Mouse (Mus musculus): ENCODE measurements around the gene Usp53. TPM values are rescaled to one million over a fixed set of nuclear protein-coding genes. Genes with fewer than 3 reads are reported as not detected.

Gene Usp53
- 8.1 and 11.8 TPM in 2 replicates for polyA plus RNA-seq (2015; fragmentation: Nextera tagmentation; extraction: Ambion mirVana)

DNA sequence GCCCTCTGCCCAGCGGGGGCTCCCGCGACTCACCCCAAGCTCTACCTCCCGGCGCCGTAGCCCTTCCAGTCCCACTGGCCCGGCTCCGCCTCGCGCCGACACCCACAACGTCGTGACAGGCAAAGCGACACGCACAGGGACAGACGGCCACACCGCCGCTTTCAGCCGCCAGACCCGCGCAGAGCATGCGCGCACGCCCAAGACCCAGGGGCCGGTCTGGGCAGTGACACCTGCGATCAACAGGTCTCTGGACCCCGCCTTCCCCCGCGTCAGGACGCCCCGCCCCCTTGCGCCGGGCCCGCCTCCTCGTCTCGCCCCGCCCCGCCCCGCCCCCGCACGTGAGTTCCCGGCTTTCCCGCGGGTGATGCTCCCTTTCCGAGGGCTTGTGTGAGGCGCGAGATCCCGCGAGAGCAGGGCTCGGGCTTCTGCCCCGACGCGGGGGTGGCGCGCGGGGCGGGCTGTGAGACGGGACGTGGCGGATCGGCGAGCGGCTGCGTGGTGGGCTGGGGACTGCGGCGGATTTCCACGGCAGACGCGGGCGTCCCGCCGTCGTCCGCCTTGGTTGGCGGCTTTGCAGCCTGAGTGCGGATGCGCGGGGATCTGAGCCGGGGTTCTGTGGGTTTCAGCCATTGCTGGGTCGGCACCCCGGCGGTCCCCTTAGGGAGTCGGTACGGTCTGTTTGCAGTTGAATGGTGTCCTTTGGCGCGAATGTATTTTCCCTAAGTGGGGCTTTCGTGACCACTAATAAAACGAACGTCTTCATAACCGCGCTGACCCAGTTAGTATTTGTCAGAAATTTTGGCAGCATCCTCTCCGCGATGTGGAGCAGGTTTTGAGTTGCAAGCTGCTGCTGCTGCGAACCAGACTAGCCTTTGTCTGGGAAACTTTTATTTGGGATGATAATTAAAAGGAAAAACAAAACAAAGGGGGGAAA is at the start of gene Usp53:
Gene Usp53, minus strand, starts transcription at position 262 of the 934 bp plus-strand sequence.
- H3K4me2 ChIP-seq: peak within 1 kb of the TSS; percentile 67
- under 1% methylated on average over 87 of the region's 94 CpGs for whole genome bisulfite sequencing
- ATAC-seq (ENCODE audit: low FRiP score): peak; percentile 98
- H3K4me1 ChIP-seq: no peaks in the 10 kb centered on the region; the same call in 1 of the 2 replicates
- no peaks in the 10 kb centered on the region for H3K9me3 ChIP-seq (replicated peaks)
- no peaks in the 10 kb centered on the region for H3K27me3 ChIP-seq (replicated peaks)
- H3K4me3 ChIP-seq (replicated peaks): peak within 1 kb of the TSS; percentile 95
- H3K27ac ChIP-seq (replicated peaks): peak within 1 kb of the TSS; percentile 97
- peak within 1 kb of the TSS; percentile 83 for H3K9ac ChIP-seq (replicated peaks)
- no peaks in the 10 kb centered on the region for H3K36me3 ChIP-seq

DNA sequence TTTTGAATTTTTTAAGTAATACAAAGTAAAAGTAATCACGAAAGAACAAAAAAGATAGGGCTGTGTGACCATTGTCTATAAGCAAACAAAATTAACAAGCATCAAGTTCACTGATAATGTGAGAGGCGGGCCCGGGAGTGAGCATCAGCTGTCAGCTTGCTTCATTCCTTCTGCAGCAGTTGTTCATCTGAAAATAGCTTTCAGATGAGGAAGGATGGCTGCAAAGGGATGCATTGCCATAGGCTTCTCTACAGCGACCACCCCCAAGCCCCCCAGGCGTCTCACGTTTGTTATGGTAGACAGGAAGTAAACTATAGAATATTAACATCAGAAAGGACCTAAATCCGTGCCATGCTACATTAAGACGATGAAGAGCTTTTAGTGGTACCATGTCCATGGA is 49.5 kb upstream of the Usp53 start:
- no peak overlapping the region for H3K4me2 ChIP-seq
- no peaks in the 10 kb centered on the region for H3K36me3 ChIP-seq
- no peaks in the 10 kb centered on the region for H3K4me1 ChIP-seq
- WGBS: 75% methylated on average over 8 of the region's 8 CpGs
- no peaks in the 10 kb centered on the region for H3K27me3 ChIP-seq (replicated peaks)
- no peak for ATAC-seq (ENCODE audit: low FRiP score)
- no peak overlapping the region for H3K27ac ChIP-seq (replicated peaks)
- H3K9me3 ChIP-seq (replicated peaks): no peaks in the 10 kb centered on the region
- H3K9ac ChIP-seq (replicated peaks): no peak overlapping the region
- H3K4me3 ChIP-seq (replicated peaks): no peak overlapping the region

DNA sequence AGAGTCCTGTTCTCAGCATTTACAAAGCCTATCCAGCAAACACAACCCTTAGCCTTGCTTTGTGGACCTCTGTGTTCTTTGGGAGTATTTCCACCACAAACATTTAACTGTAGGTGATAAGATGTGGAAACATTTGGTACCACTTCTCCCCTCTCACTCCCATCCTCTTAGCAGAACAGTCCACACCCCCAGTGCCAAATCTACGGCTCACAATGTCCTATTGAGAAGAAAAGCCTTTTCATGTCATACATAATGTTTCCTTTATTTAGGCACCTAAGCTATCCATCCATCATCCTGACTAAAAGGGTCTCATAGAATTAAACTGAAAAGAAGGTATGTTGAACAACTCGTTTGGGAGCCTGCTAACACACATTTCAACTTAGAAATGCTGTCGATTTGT is 41.3 kb upstream of the Usp53 start:
- Histone ChIP-seq H3K36me3 (no peaks in the 10 kb centered on the region), H3K27me3 (replicated peaks) (no peaks in the 10 kb centered on the region), H3K9ac (replicated peaks) (no peak overlapping the region), H3K27ac (replicated peaks) (no peak overlapping the region), H3K4me2 (no peak overlapping the region), H3K4me3 (replicated peaks) (no peak overlapping the region), H3K9me3 (replicated peaks) (no peaks in the 10 kb centered on the region), H3K4me1 (no peaks in the 10 kb centered on the region)
- 48% methylated on average over 3 of the region's 3 CpGs for WGBS
- ATAC-seq (ENCODE audit: low FRiP score): no peak

DNA sequence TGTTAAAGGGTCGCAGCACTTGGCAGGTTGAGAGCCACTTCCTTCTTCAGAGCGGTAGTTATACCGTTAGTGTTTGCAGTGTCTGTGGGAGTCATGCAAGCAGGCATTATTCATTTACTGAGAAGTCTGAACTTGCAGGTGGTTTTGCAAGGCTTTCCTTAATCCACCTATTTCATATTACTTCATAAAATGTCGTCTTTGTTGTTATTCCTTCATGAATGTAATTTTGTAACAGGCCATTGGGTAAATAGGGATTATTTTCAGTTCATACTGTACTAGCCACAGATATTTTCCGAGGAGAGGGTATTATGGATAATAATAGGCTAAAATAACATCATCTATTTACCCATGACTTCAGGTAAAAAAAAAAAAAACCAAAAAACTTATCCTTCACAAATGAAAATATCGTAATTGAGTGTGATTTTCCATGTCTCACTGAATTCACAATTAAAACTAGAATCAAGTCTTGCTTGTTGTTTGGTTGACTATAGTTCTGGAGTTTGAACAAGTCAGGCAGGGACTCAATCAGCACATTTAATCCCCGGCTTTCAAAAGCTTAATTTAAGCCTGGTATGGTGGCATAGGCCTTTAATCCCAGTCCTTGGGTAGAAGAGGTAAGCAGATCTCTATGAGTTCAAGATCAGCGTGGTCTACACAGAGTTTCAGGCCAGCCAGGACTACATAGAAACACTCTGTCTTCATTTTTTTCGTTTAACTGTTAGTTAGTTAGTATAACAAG is 40.4 kb upstream of the Usp53 start:
- H3K9ac ChIP-seq (replicated peaks): no peak overlapping the region
- ATAC-seq (ENCODE audit: low FRiP score): no peak
- no peak overlapping the region for H3K4me3 ChIP-seq (replicated peaks)
- no peaks in the 10 kb centered on the region for H3K27me3 ChIP-seq (replicated peaks)
- H3K27ac ChIP-seq (replicated peaks): no peak overlapping the region
- no peaks in the 10 kb centered on the region for H3K4me1 ChIP-seq
- H3K36me3 ChIP-seq: no peaks in the 10 kb centered on the region
- H3K4me2 ChIP-seq: no peak overlapping the region
- 86% methylated on average over 9 of the region's 9 CpGs for WGBS
- H3K9me3 ChIP-seq (replicated peaks): no peaks in the 10 kb centered on the region

DNA sequence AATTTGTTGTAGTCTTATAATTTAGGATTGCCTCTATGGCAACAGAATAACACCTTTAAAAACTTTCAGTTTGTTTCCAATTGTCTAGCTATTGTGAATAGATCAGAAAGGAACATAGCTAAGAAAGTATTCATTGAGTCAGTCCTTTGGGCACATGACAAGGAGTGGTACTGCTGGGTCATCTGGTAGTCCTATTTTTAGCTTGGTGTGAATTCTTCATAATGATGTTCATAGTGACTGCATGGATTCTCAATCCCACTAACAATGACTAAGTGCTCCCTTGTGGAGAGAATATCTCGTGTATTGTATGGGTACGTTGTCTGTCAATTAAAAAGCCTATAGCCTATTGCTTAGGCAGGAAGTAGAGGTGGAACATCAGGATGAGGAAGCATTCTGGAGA is 34.5 kb upstream of the Usp53 start:
- ATAC-seq (ENCODE audit: low FRiP score): no peak
- Histone ChIP-seq H3K27me3 (replicated peaks) (no peaks in the 10 kb centered on the region), H3K27ac (replicated peaks) (no peak overlapping the region), H3K9me3 (replicated peaks) (no peaks in the 10 kb centered on the region), H3K4me3 (replicated peaks) (no peak overlapping the region), H3K36me3 (no peaks in the 10 kb centered on the region), H3K9ac (replicated peaks) (no peak overlapping the region), H3K4me2 (no peak overlapping the region), H3K4me1 (no peaks in the 10 kb centered on the region)
- WGBS: 90% methylated on average over 2 of the region's 2 CpGs

DNA sequence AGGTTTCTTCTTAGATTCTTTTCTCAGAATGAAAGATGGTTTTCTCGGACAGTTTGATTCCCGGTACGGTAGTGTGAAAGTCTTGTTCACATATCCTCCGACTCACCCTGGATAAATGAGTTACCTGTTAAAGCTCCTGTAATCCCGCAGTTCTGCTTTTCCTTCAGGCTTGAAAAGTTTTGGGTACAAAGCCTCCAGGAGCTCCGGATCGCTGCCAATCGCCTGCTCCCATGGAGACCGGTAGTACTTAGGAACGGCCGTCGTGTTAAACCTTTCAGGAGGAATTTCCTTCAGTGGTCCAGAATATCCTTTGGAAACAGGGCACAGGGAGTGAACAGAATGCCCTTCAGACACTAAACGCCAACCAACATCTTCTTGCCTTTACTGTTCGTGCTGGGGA is 29.2 kb upstream of the Usp53 start:
- Histone ChIP-seq H3K4me1 (no peaks in the 10 kb centered on the region), H3K27ac (replicated peaks) (no peak overlapping the region), H3K27me3 (replicated peaks) (no peaks in the 10 kb centered on the region), H3K4me2 (no peak overlapping the region), H3K4me3 (replicated peaks) (no peak overlapping the region), H3K9ac (replicated peaks) (no peak overlapping the region), H3K36me3 (no peaks in the 10 kb centered on the region), H3K9me3 (replicated peaks) (no peaks in the 10 kb centered on the region)
- WGBS: 92% methylated on average over 14 of the region's 14 CpGs
- no peak for ATAC-seq (ENCODE audit: low FRiP score)

DNA sequence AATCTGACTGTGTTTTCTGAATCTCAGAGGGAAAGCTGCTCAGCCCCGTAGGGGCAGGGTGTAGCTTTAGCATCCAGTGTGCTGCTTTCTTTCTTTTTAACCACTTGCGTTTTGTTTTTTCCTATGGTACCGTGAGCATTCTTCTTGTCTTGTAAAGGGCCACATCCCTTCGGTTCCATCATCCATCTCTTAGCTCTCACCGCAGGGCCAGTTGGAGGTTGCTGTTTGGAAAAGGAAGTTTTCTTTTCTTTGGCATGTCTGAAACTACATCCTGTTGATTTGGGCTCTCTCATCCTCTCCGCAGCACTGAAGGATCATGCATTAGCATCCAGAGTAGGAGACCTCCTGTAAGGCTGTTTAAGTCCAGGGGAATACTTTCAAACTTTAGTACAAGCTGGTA is 25.1 kb upstream of the Usp53 start:
- Histone ChIP-seq H3K4me1 (no peaks in the 10 kb centered on the region), H3K9ac (replicated peaks) (no peak overlapping the region), H3K9me3 (replicated peaks) (no peaks in the 10 kb centered on the region), H3K4me3 (replicated peaks) (no peak overlapping the region), H3K36me3 (no peaks in the 10 kb centered on the region), H3K4me2 (no peak overlapping the region), H3K27me3 (replicated peaks) (no peaks in the 10 kb centered on the region), H3K27ac (replicated peaks) (no peak overlapping the region)
- no peak for ATAC-seq (ENCODE audit: low FRiP score)
- WGBS: 65% methylated on average over 6 of the region's 6 CpGs

DNA sequence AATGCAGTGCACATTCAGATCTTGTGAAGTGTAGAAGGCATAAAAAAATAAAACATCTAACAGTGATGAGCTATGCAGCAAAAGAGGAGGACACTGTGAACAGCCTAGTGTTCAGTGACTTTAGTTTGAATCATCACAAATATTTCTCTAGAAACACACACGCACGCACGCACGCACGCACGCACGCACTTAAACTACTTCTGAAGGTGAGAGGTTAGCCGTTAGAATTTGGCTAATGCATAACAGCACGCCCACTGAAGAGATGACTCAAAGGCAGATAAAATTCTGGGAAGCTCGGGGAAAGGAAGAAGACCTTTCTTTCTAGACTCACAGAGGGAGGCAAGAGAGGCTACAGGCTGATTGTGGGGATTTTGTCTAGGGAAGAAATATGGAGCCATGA is 23.1 kb upstream of the Usp53 start:
- no peaks in the 10 kb centered on the region for H3K9me3 ChIP-seq (replicated peaks)
- no peaks in the 10 kb centered on the region for H3K27me3 ChIP-seq (replicated peaks)
- H3K27ac ChIP-seq (replicated peaks): no peak overlapping the region
- no peak overlapping the region for H3K9ac ChIP-seq (replicated peaks)
- no peak overlapping the region for H3K4me2 ChIP-seq
- ATAC-seq (ENCODE audit: low FRiP score): no peak
- no peak overlapping the region for H3K4me3 ChIP-seq (replicated peaks)
- H3K4me1 ChIP-seq: no peaks in the 10 kb centered on the region
- no peaks in the 10 kb centered on the region for H3K36me3 ChIP-seq
- 83% methylated on average over 10 of the region's 10 CpGs for WGBS

DNA sequence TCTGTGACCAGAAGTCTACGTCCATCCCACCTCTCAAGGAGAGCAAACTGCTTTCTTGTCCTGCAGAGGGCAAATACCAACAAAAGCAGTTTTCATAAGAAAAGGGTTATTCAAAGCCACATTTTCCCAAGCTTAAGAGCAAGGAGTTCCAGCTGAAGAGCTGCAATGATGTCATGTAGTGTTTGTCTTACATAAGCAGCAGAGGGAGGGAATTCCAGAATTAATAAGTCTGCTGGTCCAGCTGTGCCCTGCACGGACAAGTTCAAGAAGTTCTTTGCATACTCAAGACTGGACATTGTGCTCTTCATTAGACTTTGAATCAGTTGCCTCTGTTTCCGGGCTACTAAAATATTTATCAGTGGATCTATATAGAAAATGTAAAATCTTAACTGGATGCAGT is 16.7 kb upstream of the Usp53 start:
- no peak for ATAC-seq (ENCODE audit: low FRiP score)
- Histone ChIP-seq H3K4me3 (replicated peaks) (no peak overlapping the region), H3K4me1 (no peaks in the 10 kb centered on the region), H3K9me3 (replicated peaks) (no peaks in the 10 kb centered on the region), H3K27me3 (replicated peaks) (no peaks in the 10 kb centered on the region), H3K27ac (replicated peaks) (no peak overlapping the region), H3K36me3 (no peaks in the 10 kb centered on the region), H3K4me2 (no peak overlapping the region), H3K9ac (replicated peaks) (no peak overlapping the region)
- WGBS: 80% methylated on average over 3 of the region's 3 CpGs

DNA sequence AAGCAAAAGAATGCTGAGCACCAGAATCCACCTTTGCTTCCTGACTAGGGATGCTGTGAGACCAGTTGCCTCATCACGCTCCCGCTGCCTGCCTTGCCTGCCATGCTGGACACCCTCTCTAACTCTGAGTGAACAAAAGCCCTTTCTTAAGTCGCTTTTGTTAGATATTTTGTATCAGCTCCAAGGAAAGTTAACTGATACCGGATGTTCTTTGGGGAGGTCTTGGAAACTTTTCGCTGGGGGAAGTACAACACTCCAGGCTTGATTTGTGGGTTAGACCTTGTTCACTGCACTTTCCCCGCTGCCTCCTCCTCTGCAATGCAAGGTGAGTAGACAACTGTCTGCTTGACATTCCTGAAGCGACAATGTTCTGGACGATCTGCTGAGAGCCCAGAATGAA is 14.2 kb upstream of the Usp53 start:
- H3K27me3 ChIP-seq (replicated peaks): no peaks in the 10 kb centered on the region
- H3K4me1 ChIP-seq: no peaks in the 10 kb centered on the region
- no peak overlapping the region for H3K27ac ChIP-seq (replicated peaks)
- 82% methylated on average over 8 of the region's 8 CpGs for WGBS
- H3K9me3 ChIP-seq (replicated peaks): no peaks in the 10 kb centered on the region
- no peak overlapping the region for H3K4me2 ChIP-seq
- no peaks in the 10 kb centered on the region for H3K36me3 ChIP-seq
- ATAC-seq (ENCODE audit: low FRiP score): no peak
- H3K9ac ChIP-seq (replicated peaks): no peak overlapping the region
- H3K4me3 ChIP-seq (replicated peaks): no peak overlapping the region

DNA sequence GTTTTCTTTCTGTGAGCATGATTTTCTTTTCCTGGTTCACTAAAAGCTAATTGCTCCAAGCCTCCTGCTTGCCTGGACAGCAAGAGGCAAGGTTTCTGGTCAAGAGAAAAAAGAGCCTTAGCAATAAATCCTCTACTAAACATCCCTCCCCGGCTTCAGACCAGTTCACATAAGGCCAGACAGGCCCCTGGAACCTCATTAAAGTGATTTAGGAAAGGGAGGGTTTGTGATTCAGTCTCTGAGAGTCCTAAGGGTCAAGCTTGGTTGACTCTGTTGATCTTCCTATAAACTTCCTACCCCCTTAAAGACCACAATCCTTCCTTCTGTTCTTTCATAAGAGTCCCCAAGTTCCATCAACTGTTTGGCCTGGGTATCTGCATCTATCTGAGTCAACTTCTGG is 12.7 kb upstream of the Usp53 start:
- H3K4me3 ChIP-seq (replicated peaks): no peak overlapping the region
- no peak overlapping the region for H3K9ac ChIP-seq (replicated peaks)
- no peaks in the 10 kb centered on the region for H3K4me1 ChIP-seq
- no peak overlapping the region for H3K27ac ChIP-seq (replicated peaks)
- no peak overlapping the region for H3K4me2 ChIP-seq
- no peaks in the 10 kb centered on the region for H3K9me3 ChIP-seq (replicated peaks)
- H3K36me3 ChIP-seq: no peaks in the 10 kb centered on the region
- H3K27me3 ChIP-seq (replicated peaks): no peaks in the 10 kb centered on the region
- ATAC-seq (ENCODE audit: low FRiP score): no peak
- 17% methylated on average over 1 of the region's 1 CpGs for WGBS

DNA sequence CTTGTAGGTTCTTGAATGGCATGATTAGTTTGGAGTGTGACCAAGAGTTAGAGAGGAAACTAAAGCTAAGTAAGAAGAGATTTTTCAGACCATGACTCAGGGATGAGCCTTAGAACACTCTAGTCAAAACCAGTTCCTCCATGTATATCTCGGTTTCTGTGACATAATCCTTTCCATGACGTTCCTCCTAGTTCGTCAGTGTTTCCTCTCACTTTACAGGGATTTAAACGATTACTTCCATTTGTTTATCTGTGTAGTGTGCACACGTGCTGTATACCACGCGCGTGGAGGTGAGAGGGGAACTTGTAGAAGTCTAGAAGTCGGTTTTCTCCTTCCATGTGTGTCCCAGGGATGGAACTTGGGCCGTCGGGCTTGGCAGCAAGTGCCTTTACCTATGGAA is 2.6 kb upstream of the Usp53 start:
- H3K27ac ChIP-seq (replicated peaks): no peak overlapping the region
- H3K36me3 ChIP-seq: no peaks in the 10 kb centered on the region
- 95% methylated on average over 11 of the region's 11 CpGs for WGBS
- H3K9me3 ChIP-seq (replicated peaks): no peaks in the 10 kb centered on the region
- H3K4me1 ChIP-seq: no peaks in the 10 kb centered on the region; the same call in 1 of the 2 replicates
- no peak for ATAC-seq (ENCODE audit: low FRiP score)
- H3K4me2 ChIP-seq: no peak overlapping the region
- H3K4me3 ChIP-seq (replicated peaks): no peak overlapping the region
- no peak overlapping the region for H3K9ac ChIP-seq (replicated peaks)
- H3K27me3 ChIP-seq (replicated peaks): no peaks in the 10 kb centered on the region
